Mouse (Mus musculus) gastrocnemius, postnatal 4 days (tissue): ENCODE measurements around the gene Cdh13. TPM values are rescaled to one million over a fixed set of nuclear protein-coding genes. Genes with fewer than 3 reads are reported as not detected.

ENCODE experiments used
- DNase-seq, 2 experiments: peaks; one replicate each; pipeline ENCODE4 v3.0.0; 2021 to 2022; ENCODE audit warnings: low spot score in 2 of 2, mixed read lengths in 2 of 2
- total RNA-seq, 2 experiments: library from RNA; stranded (reverse); gene quantifications; 2 replicates each; pipeline ENCODE4 v1.2.3; 2021

Gene Cdh13
- total RNA-seq, 2 experiments from 2014 or later, result 136 to 141 TPM

DNA sequence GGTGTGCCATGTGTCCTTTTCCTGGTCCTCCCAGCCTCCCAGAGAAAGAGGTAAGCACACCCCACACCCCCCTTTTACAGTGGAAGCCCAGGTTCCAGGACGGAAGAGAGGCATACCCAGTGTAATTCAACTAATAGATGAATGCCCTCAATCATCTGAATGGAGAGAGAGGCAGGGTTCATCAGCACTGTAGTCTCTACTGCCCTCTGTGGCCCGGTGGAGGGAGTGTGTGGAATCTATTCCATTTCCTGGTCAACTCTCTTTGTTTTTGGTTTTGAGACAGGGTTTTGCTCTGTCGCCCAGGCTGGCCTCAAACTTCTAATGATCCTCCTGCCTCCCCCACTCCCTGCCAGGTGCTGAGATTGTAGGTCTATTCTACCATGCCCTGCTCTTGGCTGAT, 159.8 kb downstream of the Cdh13 start:
- no peak for DNase-seq

DNA sequence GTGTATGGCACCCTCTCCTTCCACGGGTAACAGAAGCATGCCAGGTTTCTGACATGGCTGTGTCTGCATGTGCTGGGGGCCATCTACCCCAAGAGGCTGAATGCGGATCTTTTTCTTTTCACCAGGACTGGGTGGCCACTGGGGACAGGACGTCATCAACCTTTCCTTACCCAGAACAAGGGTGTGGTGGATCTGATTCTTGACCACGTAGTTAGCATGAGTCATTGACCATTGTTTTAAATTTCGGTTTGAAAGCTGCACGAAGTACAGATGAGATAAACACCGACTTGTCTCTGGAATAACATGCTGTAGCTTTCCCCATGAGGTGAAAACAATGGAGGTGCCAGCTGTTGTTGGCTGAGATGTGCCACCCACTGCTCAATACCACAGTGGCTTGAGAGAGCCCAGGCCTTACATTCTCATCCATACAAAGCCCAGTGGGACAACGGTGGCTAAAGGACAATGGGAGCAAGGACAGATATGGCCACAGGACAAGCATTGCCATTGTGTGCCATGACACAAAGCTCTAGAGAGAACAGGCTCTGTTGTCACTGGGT, 161.2 kb downstream of the Cdh13 start:
- no peak for DNase-seq

DNA sequence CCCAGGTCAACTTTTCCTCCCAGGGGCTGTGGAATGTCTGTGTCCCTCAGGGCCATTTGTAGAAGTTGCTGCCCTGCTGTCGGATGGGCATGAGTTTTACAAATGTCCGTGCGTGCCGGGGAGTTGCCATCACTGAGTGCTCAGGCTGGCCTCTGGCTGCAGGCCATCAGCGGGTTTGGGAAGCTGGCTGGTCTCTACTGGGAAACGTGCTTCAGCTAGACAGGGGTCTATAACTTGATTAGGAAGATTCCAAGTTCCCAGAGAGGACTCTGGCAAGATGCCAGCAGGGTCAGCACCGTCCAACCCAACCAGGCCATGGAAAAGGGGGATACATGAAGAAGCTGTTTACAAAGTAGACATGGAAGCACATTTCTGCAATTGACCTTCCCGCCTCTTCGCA, 163.0 kb downstream of the Cdh13 start:
- no peak for DNase-seq

DNA sequence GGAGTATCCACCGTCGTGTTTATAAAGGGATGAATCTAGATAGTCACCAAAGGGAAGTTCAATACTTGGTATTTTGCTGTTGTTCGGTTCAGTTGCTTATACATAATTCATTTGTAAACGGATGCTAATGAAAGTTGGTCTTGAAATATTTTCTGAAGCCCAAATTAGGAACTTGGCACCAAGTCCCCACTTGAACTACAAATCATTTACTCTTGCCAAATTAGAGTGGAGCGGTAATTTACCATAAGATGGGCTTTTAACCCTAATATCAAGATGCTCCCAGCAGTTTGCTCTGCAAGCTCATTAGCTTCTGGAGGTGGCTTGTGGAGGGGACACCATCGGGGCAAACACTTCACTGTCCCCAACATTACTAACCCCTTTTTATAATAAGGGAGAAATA, 164.5 kb downstream of the Cdh13 start:
- DNase-seq, result no peak

DNA sequence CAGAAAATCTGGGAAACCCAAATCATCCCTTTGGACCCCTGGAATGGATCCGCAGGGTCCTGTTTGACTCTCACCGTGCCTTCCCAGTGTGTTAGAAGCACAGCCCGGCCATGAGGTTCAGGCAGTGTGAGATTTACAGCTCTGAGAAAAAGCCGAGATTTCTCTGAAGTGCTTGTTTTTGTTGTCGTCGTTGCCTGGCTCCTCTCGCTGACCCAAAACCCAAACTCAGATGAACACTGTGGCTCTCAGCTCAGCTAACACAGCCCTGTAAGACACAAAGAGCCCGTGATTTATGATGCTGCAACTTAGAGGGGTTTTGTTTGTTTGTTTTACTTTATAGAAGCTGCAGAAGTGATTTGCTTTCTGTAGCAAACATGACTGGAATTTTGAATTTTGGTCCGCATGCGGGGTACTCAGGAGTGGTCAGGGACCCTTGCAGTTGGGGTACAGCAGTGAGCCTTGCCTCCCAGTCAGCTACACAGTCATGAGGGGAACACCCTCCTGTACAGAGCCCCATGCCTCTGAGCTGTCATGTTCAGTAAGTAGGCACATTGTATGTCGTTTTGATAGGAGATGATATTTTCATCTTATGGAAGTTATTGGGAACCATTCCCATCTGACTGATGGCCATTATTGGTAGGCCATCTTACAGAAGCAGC, 169.0 kb downstream of the Cdh13 start:
- DNase-seq, result no peak

DNA sequence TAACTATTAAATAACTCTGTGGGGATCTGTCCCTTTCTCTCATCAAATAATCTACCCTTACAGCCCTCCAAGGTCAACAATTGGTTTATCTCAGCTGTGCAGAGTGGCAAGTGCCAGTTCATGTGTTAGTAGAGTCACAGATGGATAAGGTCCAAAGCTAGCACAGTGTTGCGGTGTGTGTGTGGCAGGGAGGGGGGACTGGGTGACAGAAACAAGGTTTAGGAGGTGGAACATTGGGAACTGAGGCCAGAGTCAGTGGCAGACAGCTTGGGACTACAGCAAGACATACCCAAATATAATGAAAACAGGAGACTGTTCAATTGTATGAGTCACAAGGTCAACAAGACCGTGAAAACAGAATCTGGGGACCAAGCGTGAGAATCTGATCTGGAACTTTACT, 171.7 kb downstream of the Cdh13 start:
- no peak for DNase-seq

DNA sequence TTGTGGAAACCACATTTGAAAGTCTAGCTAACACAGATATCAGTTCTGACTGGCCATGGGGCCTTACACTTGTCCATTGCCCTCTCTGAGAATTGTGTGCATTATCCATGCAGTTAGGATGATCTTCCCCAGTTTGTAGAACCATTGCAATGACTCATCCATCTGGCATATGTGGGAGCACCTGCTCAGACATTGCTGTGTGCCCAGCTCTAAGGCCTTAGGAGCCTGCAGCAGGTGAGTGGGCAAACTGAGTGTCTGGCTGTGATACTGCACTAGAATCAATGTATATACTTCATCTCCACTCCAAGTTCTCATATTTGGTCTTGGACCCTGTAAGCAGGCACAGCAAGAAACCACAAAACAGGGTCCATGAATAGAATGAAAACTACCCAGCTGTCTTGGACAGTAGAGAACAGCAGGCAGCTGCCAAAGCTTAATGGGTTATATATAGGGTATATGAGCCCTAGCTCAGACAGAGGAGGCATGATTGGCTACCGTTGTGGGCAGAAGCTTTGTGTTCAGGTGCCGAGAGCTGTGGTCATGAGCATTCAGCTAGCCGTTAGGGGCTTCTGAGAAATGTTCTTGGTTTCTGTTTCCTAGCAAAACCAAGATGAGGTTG, 181.9 kb downstream of the Cdh13 start:
- no peak for DNase-seq

DNA sequence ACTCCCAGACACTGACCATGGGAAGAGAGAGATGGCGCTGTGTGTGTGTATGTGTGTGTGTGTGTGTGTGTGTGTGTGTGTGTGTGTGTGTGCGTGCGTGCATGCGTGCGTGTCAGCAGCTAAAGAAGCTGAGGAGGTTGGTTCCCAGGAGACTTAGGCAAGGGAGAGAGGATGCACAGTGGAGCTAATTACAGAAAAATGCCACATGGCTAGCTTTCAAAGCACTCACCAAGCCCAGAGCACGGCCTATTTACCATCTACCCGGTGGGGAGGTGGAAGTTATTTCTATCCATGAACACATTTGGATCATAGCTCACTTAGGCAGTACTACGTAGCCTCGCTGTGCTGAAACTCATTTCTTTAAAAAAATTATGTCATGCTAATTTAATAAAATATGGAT, 194.1 kb downstream of the Cdh13 start:
- no peak for DNase-seq

DNA sequence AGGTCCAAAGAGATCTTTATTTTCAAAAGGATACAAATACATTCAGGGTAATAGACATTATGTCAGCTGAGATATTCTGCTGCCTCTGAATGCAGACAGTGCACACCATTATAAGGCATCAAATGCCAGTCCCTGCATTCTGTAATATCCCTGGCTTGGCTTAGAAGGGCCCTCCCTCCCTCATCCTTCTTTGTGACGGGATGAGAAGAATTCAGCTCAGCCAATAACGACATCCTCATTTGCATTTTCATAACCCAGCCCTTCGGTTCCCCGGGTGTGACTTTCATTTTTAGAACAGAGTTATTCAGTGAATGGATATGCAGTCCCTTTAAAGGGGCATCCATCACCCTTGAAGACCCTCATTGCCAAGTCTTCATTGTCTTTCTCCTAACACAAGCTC, 205.2 kb downstream of the Cdh13 start:
- DNase-seq, result no peak

DNA sequence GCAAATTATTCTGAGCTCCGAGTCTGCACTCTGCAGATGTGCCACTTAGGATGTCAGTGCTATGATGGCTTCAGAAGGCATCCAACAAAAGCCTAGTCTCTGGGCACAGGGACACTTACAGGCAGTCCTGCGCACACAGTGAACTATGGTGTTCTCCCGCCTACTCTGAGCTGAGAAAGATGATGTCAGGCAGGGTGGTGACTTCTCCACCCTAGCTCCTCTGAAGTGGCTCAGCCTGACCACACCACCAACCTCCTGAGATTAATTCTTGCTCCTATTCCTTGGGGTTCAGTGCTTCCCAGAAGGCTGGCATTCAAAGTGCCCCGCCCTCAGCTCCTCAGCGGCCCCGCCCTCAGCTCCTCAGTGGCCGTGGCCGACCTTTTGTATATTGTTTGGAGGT, 219.0 kb downstream of the Cdh13 start:
- DNase-seq, result no peak

DNA sequence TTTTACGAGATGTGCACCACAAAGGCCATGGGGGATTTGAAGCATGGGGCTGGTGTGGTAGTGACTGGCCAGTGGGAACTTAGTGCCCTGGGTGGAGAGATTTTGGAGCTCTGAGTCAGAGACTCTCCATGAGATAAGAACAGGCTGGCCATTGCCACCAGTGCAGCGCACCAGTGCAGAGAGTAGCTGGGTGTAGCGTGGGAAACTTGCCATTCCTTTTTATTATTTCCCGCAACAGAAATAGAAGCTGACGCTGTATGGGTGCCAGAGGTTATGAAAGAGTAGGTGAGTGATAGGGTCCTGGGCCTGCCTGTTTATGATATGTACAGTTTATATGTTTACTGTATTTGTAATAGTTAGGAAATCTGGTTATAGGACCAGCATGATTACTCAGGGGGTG, 225.9 kb downstream of the Cdh13 start:
- DNase-seq, result no peak

DNA sequence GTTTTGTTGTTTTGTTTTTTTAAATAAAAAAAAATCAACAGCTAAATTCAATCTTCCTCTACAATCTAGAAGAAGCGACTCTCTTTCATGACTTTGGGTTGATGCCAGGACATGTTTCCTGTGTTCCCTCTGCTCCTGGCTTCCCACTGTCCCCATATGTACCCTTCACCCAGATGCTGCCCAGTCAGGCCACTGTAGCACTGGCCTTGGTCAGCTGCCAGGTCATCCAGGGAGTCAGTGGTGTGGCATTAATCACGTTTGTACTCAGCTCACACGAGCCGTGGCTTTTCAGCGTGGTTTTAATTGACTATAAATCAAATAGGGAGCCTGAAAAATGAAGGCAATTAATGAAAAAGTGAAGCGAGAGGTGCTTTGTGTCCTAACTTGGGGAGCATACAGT, 229.7 kb downstream of the Cdh13 start:
- peak in 1 of 2 experiments; percentile 12 for DNase-seq

DNA sequence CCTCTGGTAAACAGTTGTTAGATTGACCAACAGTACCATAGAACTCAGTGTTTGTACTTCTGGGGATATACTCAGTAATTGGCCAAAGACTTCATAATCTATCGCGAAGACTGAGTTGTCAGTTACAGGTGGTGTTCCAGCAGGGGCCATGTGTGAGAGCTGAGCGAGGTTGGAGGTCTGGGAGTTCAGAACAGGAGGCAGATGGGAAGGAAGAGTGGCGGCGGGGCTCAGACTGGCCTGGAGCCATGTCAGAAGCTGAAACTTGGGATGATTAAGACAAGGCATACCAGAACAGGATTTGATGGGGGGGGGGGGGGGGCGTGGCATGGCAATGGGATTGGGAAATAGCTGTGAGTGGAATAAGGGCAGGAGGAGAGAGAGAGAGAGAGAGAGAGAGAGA, 232.1 kb downstream of the Cdh13 start:
- DNase-seq, result no peak

DNA sequence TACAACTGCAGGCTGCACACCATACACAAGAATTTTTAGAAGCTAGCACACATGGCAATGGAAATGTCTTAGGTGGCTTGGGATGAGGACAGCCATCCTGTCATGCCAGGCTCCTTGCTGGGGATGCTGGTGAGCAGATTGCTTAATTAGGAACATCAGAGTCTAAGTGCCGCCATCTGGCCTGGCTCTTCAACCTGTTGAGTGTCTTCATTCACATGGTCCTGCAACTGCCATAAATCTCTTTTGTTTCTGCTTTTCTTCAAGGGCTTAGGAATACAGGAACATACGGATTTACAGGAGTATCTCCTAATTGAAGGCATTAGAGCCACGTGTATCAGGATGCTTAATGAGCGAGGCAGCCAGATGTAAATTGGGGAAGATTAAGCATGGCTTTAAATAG, 233.5 kb downstream of the Cdh13 start:
- DNase-seq, result no peak

DNA sequence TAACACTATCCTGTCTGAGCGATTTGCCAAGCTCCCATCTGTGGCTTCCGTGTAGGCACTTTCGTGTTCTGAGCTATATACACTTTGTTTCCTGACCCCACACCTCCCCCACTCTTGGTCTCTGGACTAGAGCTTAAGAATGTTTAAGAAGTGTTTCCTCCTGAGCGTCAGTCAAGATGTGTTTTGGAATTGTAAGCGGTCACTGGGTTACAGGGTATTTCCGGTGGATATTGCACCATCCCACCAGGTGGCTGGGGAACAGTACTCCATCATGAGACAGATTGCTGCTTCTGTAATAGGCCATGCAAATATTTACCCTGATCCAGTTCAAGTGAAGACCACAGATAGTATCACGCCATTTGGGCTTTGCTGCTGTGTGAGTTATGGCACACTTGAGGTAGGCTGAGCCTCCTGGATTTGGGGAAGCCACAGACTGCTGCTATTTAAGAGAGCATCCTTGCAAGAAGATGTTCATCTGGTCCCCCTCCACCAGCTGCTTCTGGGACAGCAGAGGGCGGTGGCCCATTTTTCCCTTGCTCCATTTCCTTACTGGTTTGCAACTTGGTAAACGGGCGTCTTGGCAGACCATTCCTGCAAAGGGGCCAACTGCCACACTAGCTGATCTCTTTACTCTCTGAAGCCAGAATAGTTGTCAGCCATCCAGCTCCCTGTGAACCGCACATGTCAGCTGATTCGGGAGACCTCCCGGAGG, 234.7 kb downstream of the Cdh13 start:
- DNase-seq, result peak in 1 of 2 experiments; percentile 34

DNA sequence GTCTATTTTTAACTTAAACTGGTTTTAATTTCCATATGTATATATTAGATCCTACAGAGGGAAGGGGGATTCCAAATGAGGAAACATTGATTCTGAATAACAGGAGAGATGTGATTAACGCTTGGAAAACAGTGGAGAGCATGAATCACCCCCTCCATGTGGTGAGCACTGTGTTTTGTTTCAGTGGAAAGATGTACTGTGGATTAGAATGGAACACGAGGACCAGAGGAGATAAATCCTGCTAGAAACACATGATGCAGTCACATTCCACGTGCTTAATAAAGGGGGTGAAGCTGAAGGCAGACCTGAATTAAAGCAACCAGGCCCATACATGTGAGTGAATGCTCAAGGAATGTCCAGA, 235.2 kb downstream of the Cdh13 start:
- DNase-seq, result no peak

DNA sequence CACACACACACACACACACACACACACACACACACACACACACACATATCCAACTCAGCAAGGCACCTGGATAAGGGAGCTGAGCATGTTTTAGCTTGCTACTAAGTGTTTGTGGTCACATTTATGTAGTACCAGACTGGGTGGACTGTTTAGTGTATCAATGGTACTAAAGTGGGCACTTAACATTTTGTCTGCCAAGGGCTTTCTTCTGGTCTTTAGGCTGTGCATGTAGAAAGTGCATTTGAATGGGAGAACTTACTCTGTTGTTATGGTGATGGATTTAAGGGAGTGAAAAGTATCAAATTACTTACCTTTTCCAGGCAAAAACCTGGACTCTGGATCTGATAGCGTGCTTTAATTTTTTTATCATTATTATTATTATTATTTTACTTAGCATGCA, 240.4 kb downstream of the Cdh13 start:
- no peak for DNase-seq

DNA sequence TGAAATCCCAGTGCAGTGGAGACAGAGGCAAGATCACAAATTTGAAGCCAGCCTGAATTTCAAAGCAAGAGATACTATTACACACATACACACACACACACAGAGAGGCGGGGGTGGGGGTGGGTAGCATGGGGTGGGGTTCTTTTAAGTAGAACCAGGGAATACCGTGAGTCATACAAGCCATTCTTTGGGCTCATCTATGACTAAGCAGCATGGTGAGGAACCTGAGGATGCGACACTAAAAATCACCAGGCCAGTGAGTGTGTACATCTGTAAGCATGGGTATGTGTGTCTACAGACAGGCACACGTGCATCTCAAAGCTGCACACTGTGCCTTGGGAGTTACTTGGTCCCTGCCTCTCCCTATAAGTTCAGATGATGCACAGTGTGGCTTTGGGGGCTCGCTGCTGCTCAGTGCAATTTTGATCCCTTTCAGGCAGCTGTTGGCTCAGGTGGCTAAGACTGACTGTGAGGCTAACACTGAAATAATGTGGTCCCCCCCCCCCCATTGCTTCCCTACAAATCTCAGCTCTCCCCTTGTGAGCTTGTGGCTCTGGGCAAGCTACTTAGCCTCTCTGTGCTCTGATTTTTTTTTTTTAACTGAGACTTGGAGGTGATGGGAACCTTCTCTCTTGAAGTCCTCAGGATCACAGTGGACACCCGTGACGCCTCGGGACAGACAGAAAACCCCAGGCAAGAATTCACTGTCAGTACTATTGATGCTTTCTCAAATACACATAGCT, 255.5 kb downstream of the Cdh13 start:
- no peak for DNase-seq

DNA sequence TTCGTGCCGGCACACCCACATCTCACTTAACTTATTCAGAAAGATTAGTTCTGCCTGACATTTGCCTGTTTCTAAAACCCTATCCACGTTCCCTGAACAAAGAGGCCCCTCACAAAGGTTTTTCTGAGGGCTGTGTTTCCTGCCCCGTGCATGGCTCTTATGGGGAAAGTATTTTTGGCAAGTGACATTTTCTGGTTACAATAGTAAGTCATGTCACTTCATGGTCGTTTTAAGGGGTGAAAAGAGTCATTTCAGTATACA, 256.0 kb downstream of the Cdh13 start:
- DNase-seq, result no peak

DNA sequence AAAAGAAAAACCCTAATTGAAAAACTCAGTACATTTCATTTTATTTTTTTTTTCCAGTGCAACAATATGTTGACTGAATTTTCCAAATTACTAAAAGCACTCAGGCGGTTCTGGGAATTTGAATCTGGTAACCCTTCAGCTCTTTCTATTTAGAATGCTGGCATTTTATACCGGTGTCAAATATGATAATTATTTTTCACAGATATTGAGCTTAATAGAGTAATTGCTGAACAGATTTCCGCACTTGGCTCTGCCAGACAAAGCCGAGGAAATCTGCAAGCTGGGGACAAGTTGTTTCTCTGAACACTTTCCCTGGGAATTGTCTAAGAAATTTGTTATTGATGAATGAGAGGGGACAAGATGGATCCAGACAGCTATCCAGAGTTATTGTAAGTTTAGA, 256.4 kb downstream of the Cdh13 start:
- no peak for DNase-seq

DNA sequence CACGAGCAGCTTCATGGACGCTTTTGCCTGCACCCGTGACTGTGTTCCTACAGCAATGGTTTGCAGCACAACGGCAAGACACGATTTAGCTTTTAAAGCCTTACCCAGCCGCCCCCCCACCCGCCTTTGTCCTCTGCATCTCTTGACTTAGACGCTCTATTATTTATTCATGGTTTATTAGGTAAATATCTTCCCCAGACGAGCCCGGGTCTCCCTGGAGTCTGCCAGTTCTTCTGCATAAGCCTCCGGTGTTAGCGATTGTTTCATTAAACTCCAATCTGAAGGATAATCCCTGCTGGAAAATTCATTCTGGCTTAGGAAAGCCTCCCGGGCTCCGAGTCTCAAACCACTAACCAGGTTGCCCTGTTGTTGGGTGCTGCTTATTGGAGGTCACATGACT, 268.9 kb downstream of the Cdh13 start:
- no peak for DNase-seq

DNA sequence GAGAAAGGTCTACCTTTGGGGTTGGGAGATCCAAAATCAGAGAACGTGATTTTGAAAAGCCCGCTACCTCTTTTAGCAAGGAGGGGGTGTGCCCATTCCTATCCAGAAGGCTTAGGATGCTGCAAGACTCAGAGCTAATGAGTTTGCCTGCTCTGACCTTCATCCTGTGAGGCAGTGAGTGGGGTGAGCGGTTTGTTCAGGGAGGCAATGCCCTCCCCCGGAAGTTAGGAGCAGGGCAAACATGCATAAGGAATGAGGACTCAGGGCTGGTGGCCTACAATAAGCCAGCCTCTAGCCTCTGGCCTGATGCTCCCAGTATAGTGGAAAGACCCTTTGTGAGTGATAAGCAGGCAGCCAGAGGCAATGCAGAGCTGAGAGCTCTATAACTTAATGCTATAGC, 269.3 kb downstream of the Cdh13 start:
- DNase-seq, result no peak
